Mouse (Mus musculus): ENCODE data around the gene Gng12. TPM values are rescaled to one million over a fixed set of nuclear protein-coding genes. Genes with fewer than 3 reads are reported as not detected.

The Gng12 gene
- total and polyA plus RNA-seq, 3 experiments = 15.5 to 35.6 (median 34.4) TPM

- TF ChIP-seq EP300 (IDR thresholded peaks at IDR 0.05; ENCODE audit: insufficient read depth, low read depth, low read length) = no peak
- TF ChIP-seq CTCF (IDR thresholded peaks at IDR 0.05) = no peak
- no peak for TF ChIP-seq POLR2A (IDR thresholded peaks at IDR 0.05; ENCODE audit: insufficient read depth, low read depth, low read length)
- intact Hi-C loops (cut with DNase I) = loop anchor here (10.0 kb wide), 1 partner anchor 231 kb away; no protein-coding TSS in a partner anchor
- Histone ChIP-seq H3K36me3 (ENCODE audit: control insufficient read depth, insufficient read depth, low read length) (peaks cover 7% of the 10 kb centered on the region), H3K4me1 (ENCODE audit: control insufficient read depth, insufficient read depth, low read length) (peaks cover 3% of the 10 kb centered on the region), H3K79me2 (replicated peaks; ENCODE audit: control insufficient read depth, insufficient read depth, low read length) (no peaks in the 10 kb centered on the region; the same call in 1 of the 2 replicates), H3K4me3 (no peak overlapping the region), H3K27me3 (ENCODE audit: control insufficient read depth, insufficient read depth, low read length) (no peaks in the 10 kb centered on the region), H3K27ac (no peak overlapping the region), H3K9ac (ENCODE audit: low read depth, low read length) (no peak overlapping the region)
- 86% methylated on average over 4 of the region's 4 CpGs for WGBS
- DNase-seq = no peak
These were observed 137.4 kb downstream of the Gng12 start for GRCm38 (mm10) chr6:67033604-67034003.

- no peak for DNase-seq
- Histone ChIP-seq H3K4me3 (no peak overlapping the region), H3K9ac (ENCODE audit: low read depth, low read length) (no peak overlapping the region), H3K27ac (no peak overlapping the region), H3K79me2 (replicated peaks; ENCODE audit: control insufficient read depth, insufficient read depth, low read length) (no peaks in the 10 kb centered on the region; the same call in 1 of the 2 replicates), H3K4me1 (ENCODE audit: control insufficient read depth, insufficient read depth, low read length) (peaks cover 3% of the 10 kb centered on the region), H3K27me3 (ENCODE audit: control insufficient read depth, insufficient read depth, low read length) (no peaks in the 10 kb centered on the region), H3K36me3 (ENCODE audit: control insufficient read depth, insufficient read depth, low read length) (peaks cover 7% of the 10 kb centered on the region)
- TF ChIP-seq CTCF (IDR thresholded peaks at IDR 0.05) (no peak), POLR2A (IDR thresholded peaks at IDR 0.05; ENCODE audit: insufficient read depth, low read depth, low read length) (no peak), EP300 (IDR thresholded peaks at IDR 0.05; ENCODE audit: insufficient read depth, low read depth, low read length) (no peak)
- WGBS = 85% methylated on average over 7 of the region's 7 CpGs
- intact Hi-C loops (cut with DNase I) = loop anchor here (5.0 to 10.0 kb wide), 2 partner anchors 43 to 230 kb away; no protein-coding TSS in a partner anchor
These were observed 138.3 kb downstream of the Gng12 start for GRCm38 (mm10) chr6:67034331-67035130.

- WGBS = 35% methylated on average over 19 of the region's 19 CpGs
- Histone ChIP-seq H3K79me2 (replicated peaks; ENCODE audit: control insufficient read depth, insufficient read depth, low read length) (no peaks in the 10 kb centered on the region; the same call in 1 of the 2 replicates), H3K9ac (ENCODE audit: low read depth, low read length) (peak overlapping the region; percentile 56), H3K4me3 (peak overlapping the region; percentile 81), H3K36me3 (ENCODE audit: control insufficient read depth, insufficient read depth, low read length) (peaks cover 7% of the 10 kb centered on the region), H3K4me1 (ENCODE audit: control insufficient read depth, insufficient read depth, low read length) (peaks cover 3% of the 10 kb centered on the region), H3K27ac (peak overlapping the region; percentile 95), H3K27me3 (ENCODE audit: control insufficient read depth, insufficient read depth, low read length) (no peaks in the 10 kb centered on the region)
- intact Hi-C loops (cut with DNase I) = loop anchor here (1.0 to 10.0 kb wide), 6 partner anchors 42 to 229 kb away; no protein-coding TSS in a partner anchor
- DNase-seq = peak in 1 of 2 experiments; percentile 28
- TF ChIP-seq CTCF (IDR thresholded peaks at IDR 0.05) (no peak), POLR2A (IDR thresholded peaks at IDR 0.05; ENCODE audit: insufficient read depth, low read depth, low read length) (no peak), EP300 (IDR thresholded peaks at IDR 0.05; ENCODE audit: insufficient read depth, low read depth, low read length) (no peak)
These were observed 139.4 kb downstream of the Gng12 start for GRCm38 (mm10) chr6:67035388-67036299.

GRCm38 (mm10) chr6:67036356-67036811 is 140.2 kb downstream of the Gng12 start:
- Histone ChIP-seq H3K36me3 (ENCODE audit: control insufficient read depth, insufficient read depth, low read length) (peaks cover 7% of the 10 kb centered on the region), H3K27me3 (ENCODE audit: control insufficient read depth, insufficient read depth, low read length) (no peaks in the 10 kb centered on the region), H3K4me1 (ENCODE audit: control insufficient read depth, insufficient read depth, low read length) (peaks cover 3% of the 10 kb centered on the region), H3K27ac (peak overlapping the region; percentile 95), H3K79me2 (replicated peaks; ENCODE audit: control insufficient read depth, insufficient read depth, low read length) (no peaks in the 10 kb centered on the region; the same call in 1 of the 2 replicates), H3K4me3 (peak overlapping the region; percentile 81), H3K9ac (ENCODE audit: low read depth, low read length) (peak overlapping the region; percentile 85)
- under 1% methylated on average over 29 of the region's 29 CpGs for WGBS
- intact Hi-C loops (cut with DNase I) = loop anchor here (1.0 to 10.0 kb wide), 6 partner anchors 41 to 228 kb away; no protein-coding TSS in a partner anchor
- DNase-seq = peak; percentile 87 to 89
- TF ChIP-seq POLR2A (IDR thresholded peaks at IDR 0.05; ENCODE audit: insufficient read depth, low read depth, low read length) (no peak; the same call in 1 of the 2 replicates), CTCF (IDR thresholded peaks at IDR 0.05) (peak; percentile 89), EP300 (IDR thresholded peaks at IDR 0.05; ENCODE audit: insufficient read depth, low read depth, low read length) (peak; percentile 78)

GRCm38 (mm10) chr6:67036837-67037628 is 140.8 kb downstream of the Gng12 start, which contains the start of gene Gadd45a:
Gadd45a (minus strand) TSS chr6:67037457.
- Histone ChIP-seq H3K36me3 (ENCODE audit: control insufficient read depth, insufficient read depth, low read length) (peaks cover 7% of the 10 kb centered on the region), H3K4me1 (ENCODE audit: control insufficient read depth, insufficient read depth, low read length) (peaks cover 3% of the 10 kb centered on the region), H3K27ac (peak within 1 kb of the TSS; percentile 95), H3K4me3 (peak within 1 kb of the TSS; percentile 81), H3K9ac (ENCODE audit: low read depth, low read length) (peak within 1 kb of the TSS; percentile 85), H3K79me2 (replicated peaks; ENCODE audit: control insufficient read depth, insufficient read depth, low read length) (no peaks in the 10 kb centered on the region; the same call in 1 of the 2 replicates), H3K27me3 (ENCODE audit: control insufficient read depth, insufficient read depth, low read length) (no peaks in the 10 kb centered on the region)
- TF ChIP-seq CTCF (IDR thresholded peaks at IDR 0.05) (peak; percentile 45), EP300 (IDR thresholded peaks at IDR 0.05; ENCODE audit: insufficient read depth, low read depth, low read length) (peak; percentile 68; the same call in 1 of the 2 replicates), POLR2A (IDR thresholded peaks at IDR 0.05; ENCODE audit: insufficient read depth, low read depth, low read length) (peak; percentile 99)
- WGBS = under 1% methylated on average over 69 of the region's 69 CpGs
- intact Hi-C loops (cut with DNase I) = loop anchor here (1.0 to 10.0 kb wide), 6 partner anchors 40 to 228 kb away; no protein-coding TSS in a partner anchor
- DNase-seq = peak; percentile 98

Measured in heart, adult 2 months (tissue).